Mouse (Mus musculus) kidney, embryonic 14.5 days (tissue): Measurements from ENCODE around the gene Atxn10. TPM values are rescaled to one million over a fixed set of nuclear protein-coding genes. Genes with fewer than 3 reads are reported as not detected.
A peak's percentile ranks its signal among the peaks of the same experiment; 100 is the strongest.
"Not testable (repeated sequence)": the region's sequence is repeated elsewhere in the genome, so short reads cannot be mapped to it uniquely, and the experiment has no call there.

Experiments used
- ATAC-seq: fragments of 200-750 bp; cut with Nextera tagmentation; 2 replicates; pipeline ENCODE4 v1.8.0; 2017; ENCODE audit warnings: moderate number of reproducible peaks, mild to moderate bottlenecking, moderate TSS enrichment, moderate library complexity; ENCODE audit not compliant: low FRiP score, low TSS enrichment
- H3K27ac ChIP-seq: fragments of 300-500 bp; sonication (generic); 2 replicates; pipeline ENCODE4 v1.5.1; 2014; ENCODE audit warnings: low read depth, mild to moderate bottlenecking, low read length, moderate library complexity, mixed read lengths
- H3K27me3 ChIP-seq: fragments of 300-500 bp; sonication (generic); 2 replicates; pipeline ENCODE4 v1.6.1; 2014; ENCODE audit warnings: mild to moderate bottlenecking, low read length; ENCODE audit not compliant: control insufficient read depth, insufficient read depth
- H3K36me3 ChIP-seq: fragments of 300-500 bp; sonication (generic); 2 replicates; pipeline ENCODE4 v1.6.1; 2014; ENCODE audit warnings: low read length, mixed read lengths; ENCODE audit not compliant: control insufficient read depth, insufficient read depth
- H3K4me1 ChIP-seq: fragments of 300-500 bp; sonication (generic); 2 replicates; pipeline ENCODE4 v1.6.1; 2014; ENCODE audit warnings: low read length, mixed read lengths; ENCODE audit not compliant: control insufficient read depth, insufficient read depth
- H3K4me2 ChIP-seq: fragments of 300-500 bp; sonication (generic); replicated peaks from 2 replicates; pipeline ENCODE4 v1.6.1; 2014; ENCODE audit warnings: low read depth, mild to moderate bottlenecking, low read length
- H3K4me3 ChIP-seq: fragments of 300-500 bp; sonication (generic); 2 replicates; pipeline ENCODE4 v1.5.1; 2014; ENCODE audit warnings: mild to moderate bottlenecking, low read length
- H3K9ac ChIP-seq: fragments of 300-500 bp; sonication (generic); 2 replicates; pipeline ENCODE4 v1.6.1; 2014; ENCODE audit warnings: low read depth, mild to moderate bottlenecking, low read length, moderate library complexity
- H3K9me3 ChIP-seq: fragments of 300-500 bp; sonication (generic); 2 replicates; pipeline ENCODE4 v1.6.1; 2016; ENCODE audit warnings: low read length; ENCODE audit not compliant: control insufficient read depth
- WGBS: fragments of 180-500 bp; shearing (Covaris S2); extraction: QIAGEN DNeasy Blood & Tissue Kit; methylation state at CpG from one replicate; pipeline ENCODE4 v1.1.7; 2014; 5-methylcytosine and 5-hydroxymethylcytosine counted together
- polyA plus RNA-seq: library from polyadenylated mRNA; unstranded; fragments of >200 nt; fragmentation: Nextera tagmentation; extraction: Ambion mirVana; gene quantifications from 2 replicates; pipeline ENCODE4 v1.2.1, GENCODE M21; 2014

Gene Atxn10
- polyA plus RNA-seq, 1 experiment from 2014 or later, result 297 TPM

- H3K9ac ChIP-seq, H3K27ac ChIP-seq, H3K4me1 ChIP-seq, H3K36me3 ChIP-seq, H3K9me3 ChIP-seq, H3K27me3 ChIP-seq, H3K4me2 ChIP-seq, ATAC-seq, H3K4me3 ChIP-seq: not testable (repeated sequence)
- 88% methylated on average over 2 of the region's 2 CpGs for WGBS
Observed at GRCm38 (mm10) chr15:85328455-85328854, 7.6 kb upstream of the Atxn10 start.

- peaks cover 3% of the 10 kb centered on the region; the same call in 1 of the 2 replicates for H3K9me3 ChIP-seq
- no peak for ATAC-seq
- no peak overlapping the region for H3K4me3 ChIP-seq
- H3K27ac ChIP-seq, result no peak overlapping the region
- no peaks in the 10 kb centered on the region for H3K36me3 ChIP-seq
- H3K4me1 ChIP-seq, result 0 out of 2 replicates have a peak, but pooled peaks cover 5% of the 10 kb centered on the region
- WGBS, result 93% methylated on average over 5 of the region's 5 CpGs
- no peak overlapping the region for H3K4me2 ChIP-seq
- no peaks in the 10 kb centered on the region for H3K27me3 ChIP-seq
- no peak overlapping the region for H3K9ac ChIP-seq
Observed at GRCm38 (mm10) chr15:85329096-85329495, 6.9 kb upstream of the Atxn10 start.

GRCm38 (mm10) chr15:85330024-85330423 is 6.0 kb upstream of the Atxn10 start:
- H3K4me2 ChIP-seq, result no peak overlapping the region
- no peaks in the 10 kb centered on the region for H3K27me3 ChIP-seq
- H3K9ac ChIP-seq, result no peak overlapping the region
- 0 out of 2 replicates have a peak, but pooled peaks cover 5% of the 10 kb centered on the region for H3K4me1 ChIP-seq
- H3K4me3 ChIP-seq, result no peak overlapping the region
- H3K27ac ChIP-seq, result no peak overlapping the region
- no peak for ATAC-seq
- H3K9me3 ChIP-seq, result peaks cover 3% of the 10 kb centered on the region; the same call in 1 of the 2 replicates
- no peaks in the 10 kb centered on the region for H3K36me3 ChIP-seq
- WGBS, result 81% methylated on average over 6 of the region's 6 CpGs

GRCm38 (mm10) chr15:85333511-85333910 is 2.5 kb upstream of the Atxn10 start:
- not testable (repeated sequence) for H3K27me3 ChIP-seq, H3K9me3 ChIP-seq, H3K36me3 ChIP-seq, H3K4me1 ChIP-seq, H3K27ac ChIP-seq, ATAC-seq, H3K4me3 ChIP-seq, H3K9ac ChIP-seq, H3K4me2 ChIP-seq
- WGBS, result 89% methylated on average over 6 of the region's 6 CpGs

- ATAC-seq, result no peak
- Histone ChIP-seq H3K36me3 (no peaks in the 10 kb centered on the region), H3K9ac (no peak overlapping the region), H3K27me3 (no peaks in the 10 kb centered on the region), H3K4me2 (no peak overlapping the region), H3K4me1 (peaks cover 6% of the 10 kb centered on the region; the same call in 1 of the 2 replicates), H3K4me3 (no peak overlapping the region), H3K9me3 (no peaks in the 10 kb centered on the region), H3K27ac (no peak overlapping the region)
- whole genome bisulfite sequencing, result 67% methylated on average over 3 of the region's 3 CpGs
Observed at GRCm38 (mm10) chr15:85334234-85334633, 1.8 kb upstream of the Atxn10 start.

GRCm38 (mm10) chr15:85336301-85336991 is 401 bp downstream of the Atxn10 start:
- no peaks in the 10 kb centered on the region for H3K27me3 ChIP-seq
- H3K4me1 ChIP-seq, result peaks cover 6% of the 10 kb centered on the region; the same call in 1 of the 2 replicates
- H3K9ac ChIP-seq, result peak overlapping the region; percentile 86
- peak overlapping the region; percentile 87 for H3K27ac ChIP-seq
- H3K4me3 ChIP-seq, result peak overlapping the region; percentile 65
- H3K4me2 ChIP-seq, result peak overlapping the region; percentile 71
- H3K36me3 ChIP-seq, result no peaks in the 10 kb centered on the region
- H3K9me3 ChIP-seq, result no peaks in the 10 kb centered on the region
- ATAC-seq, result peak; percentile 96
- WGBS, result under 1% methylated on average over 51 of the region's 54 CpGs

GRCm38 (mm10) chr15:85337219-85337618 is 1.2 kb downstream of the Atxn10 start:
- Histone ChIP-seq H3K27ac (no peak overlapping the region), H3K9me3 (no peaks in the 10 kb centered on the region), H3K4me3 (peak overlapping the region; percentile 65), H3K9ac (peak overlapping the region; percentile 86; the same call in 1 of the 2 replicates), H3K4me2 (peak overlapping the region; percentile 71), H3K27me3 (no peaks in the 10 kb centered on the region), H3K36me3 (no peaks in the 10 kb centered on the region), H3K4me1 (peaks cover 6% of the 10 kb centered on the region; the same call in 1 of the 2 replicates)
- WGBS, result 53% methylated on average over 9 of the region's 9 CpGs
- ATAC-seq, result no peak

GRCm38 (mm10) chr15:85337979-85338378 is 1.9 kb downstream of the Atxn10 start:
- Histone ChIP-seq H3K9ac (no peak overlapping the region), H3K36me3 (no peaks in the 10 kb centered on the region), H3K4me2 (no peak overlapping the region), H3K27ac (no peak overlapping the region), H3K4me1 (peaks cover 6% of the 10 kb centered on the region; the same call in 1 of the 2 replicates), H3K4me3 (no peak overlapping the region), H3K27me3 (no peaks in the 10 kb centered on the region), H3K9me3 (no peaks in the 10 kb centered on the region)
- ATAC-seq, result no peak
- WGBS, result 94% methylated on average over 5 of the region's 5 CpGs

- WGBS, result 96% methylated on average over 2 of the region's 2 CpGs
- H3K9me3 ChIP-seq, result no peaks in the 10 kb centered on the region
- no peak overlapping the region for H3K4me2 ChIP-seq
- H3K4me3 ChIP-seq, result no peak overlapping the region
- no peak overlapping the region for H3K9ac ChIP-seq
- H3K4me1 ChIP-seq, result peaks cover 6% of the 10 kb centered on the region; the same call in 1 of the 2 replicates
- ATAC-seq, result no peak
- H3K27ac ChIP-seq, result no peak overlapping the region
- H3K36me3 ChIP-seq, result no peaks in the 10 kb centered on the region; the same call in 1 of the 2 replicates
- H3K27me3 ChIP-seq, result no peaks in the 10 kb centered on the region
Observed at GRCm38 (mm10) chr15:85342246-85342645, 6.2 kb downstream of the Atxn10 start.
